Mouse (Mus musculus) cortical plate, adult 2 months (tissue): ENCODE data around the gene Mtx1. TPM values are rescaled to one million over a fixed set of nuclear protein-coding genes. Genes with fewer than 3 reads are reported as not detected.

Source experiments
- H3K27ac ChIP-seq: fragments of 200-500 bp; 2 replicates; pipeline ENCODE4 v1.5.1; 2012; ENCODE audit warnings: low read length, control low read depth, inconsistent platforms; ENCODE audit not compliant: insufficient read depth
- H3K4me1 ChIP-seq: fragments of 200-500 bp; 2 replicates; pipeline ENCODE4 v1.6.1; 2011; ENCODE audit warnings: low read length; ENCODE audit not compliant: control insufficient read depth, insufficient read depth
- H3K4me3 ChIP-seq: fragments of 200-500 bp; 2 replicates; pipeline ENCODE4 v1.5.1; 2011; ENCODE audit warnings: mild to moderate bottlenecking, low read length, control low read depth; ENCODE audit not compliant: insufficient read depth
- CTCF ChIP-seq: fragments of 200-500 bp; IDR thresholded peaks from 2 replicates; pipeline ENCODE4 v1.5.1; 2011; ENCODE audit warnings: mild to moderate bottlenecking, control low read depth, low read length; ENCODE audit not compliant: insufficient read depth; ENCODE audit errors: extremely low read depth
- POLR2A ChIP-seq: fragments of 200-500 bp; IDR thresholded peaks from 2 replicates; pipeline ENCODE4 v1.6.1; 2011; ENCODE audit warnings: mild to moderate bottlenecking, low read length, control low read depth; ENCODE audit not compliant: insufficient read depth; ENCODE audit errors: extremely low read depth
- polyA plus RNA-seq: library from polyadenylated mRNA; depleted of rRNA; stranded (reverse); fragments of >200 nt; gene quantifications from 2 replicates; pipeline ENCODE4 v1.2.3, GENCODE M21; 2012

Mtx1 gene
- polyA plus RNA-seq, 1 experiment: 132 TPM

DNA sequence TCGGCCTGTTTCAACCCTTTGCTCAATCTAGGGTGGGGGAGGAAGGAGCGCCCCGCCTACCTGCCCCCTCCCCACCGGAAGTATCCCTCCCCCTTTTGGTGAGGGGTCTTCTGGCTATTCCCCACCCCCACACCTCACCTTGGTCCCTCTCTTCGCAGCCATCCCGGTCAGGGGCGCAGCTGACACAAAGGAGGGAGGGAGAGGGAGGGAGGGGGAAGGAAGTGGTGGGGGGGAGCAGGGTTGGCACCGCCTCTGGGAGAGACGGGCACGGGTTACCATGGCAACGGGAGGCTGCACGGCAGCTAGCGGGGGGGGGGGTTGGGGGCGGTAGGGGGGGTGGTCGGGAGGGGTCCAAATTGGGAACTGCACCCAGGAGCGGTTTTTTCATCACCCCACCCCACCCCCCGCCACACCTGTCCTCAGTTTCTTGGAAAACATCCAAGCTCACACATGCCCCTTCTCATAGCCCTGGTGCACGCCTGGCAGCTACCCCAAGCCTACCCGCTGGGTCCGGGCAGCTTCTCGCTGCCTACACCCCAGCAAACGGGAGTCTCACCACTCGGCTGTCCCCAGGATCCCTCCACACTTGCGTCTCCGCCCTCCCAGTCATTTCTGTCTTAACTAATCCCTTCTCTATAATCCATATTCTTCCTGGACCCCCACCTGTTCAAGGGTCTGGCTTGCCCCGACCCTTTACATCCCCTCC, 18.2 kb upstream of the Mtx1 start:
- TF ChIP-seq POLR2A: no peak
- TF ChIP-seq CTCF: no peak
- H3K27ac ChIP-seq: peak overlapping the region; percentile 83
- H3K4me1 ChIP-seq: peaks cover 2% of the 10 kb centered on the region; the same call in 1 of the 2 replicates

DNA sequence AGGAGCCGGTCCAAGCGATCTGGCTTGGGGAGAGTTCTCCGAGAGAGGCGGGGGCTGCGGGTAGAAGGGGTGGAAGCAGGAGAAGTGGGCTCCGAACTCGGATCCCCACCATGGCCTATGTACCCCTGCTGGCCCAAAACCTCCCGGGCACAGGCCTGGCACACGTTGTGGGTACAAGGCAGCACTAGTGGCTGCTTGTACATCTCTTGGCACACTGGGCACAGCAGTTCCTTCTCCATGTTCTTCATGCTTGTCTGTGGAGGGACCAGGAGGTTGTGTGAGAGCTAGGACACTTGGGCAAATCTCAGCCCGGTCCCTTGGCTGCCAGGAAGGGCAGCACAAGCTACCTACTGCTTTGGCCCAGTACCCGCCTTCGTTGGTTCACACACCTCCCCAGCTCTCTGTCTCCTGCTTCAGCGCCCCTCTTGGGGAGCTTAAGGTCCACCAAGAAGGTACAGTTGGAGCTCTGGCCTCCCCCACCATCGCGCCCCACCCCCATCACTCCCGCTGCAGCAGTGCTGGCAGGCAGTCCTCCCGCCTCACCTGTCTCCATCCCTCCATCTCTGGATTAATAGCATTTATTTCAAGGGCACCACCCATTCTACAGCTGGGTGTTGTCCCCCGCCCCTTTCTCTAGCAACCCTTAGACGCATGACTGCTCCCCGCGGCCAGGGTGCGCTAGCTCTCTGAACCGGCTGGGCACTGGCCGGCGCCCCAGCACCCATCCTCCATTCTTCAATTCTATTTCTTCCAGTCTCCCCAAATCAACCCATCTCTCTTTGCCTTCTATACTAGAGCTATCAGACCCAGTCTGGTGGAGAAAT, 17.5 kb upstream of the Mtx1 start:
- Histone ChIP-seq H3K27ac (no peak overlapping the region), H3K4me1 (peaks cover 2% of the 10 kb centered on the region; the same call in 1 of the 2 replicates)
- TF ChIP-seq CTCF (0 out of 2 replicates have a peak, but pooled peaks have one; percentile 7), POLR2A (no peak)

More for the DNA sequence above, 18.2 kb upstream of the Mtx1 start:
- H3K4me3 ChIP-seq: peak overlapping the region; percentile 70

DNA sequence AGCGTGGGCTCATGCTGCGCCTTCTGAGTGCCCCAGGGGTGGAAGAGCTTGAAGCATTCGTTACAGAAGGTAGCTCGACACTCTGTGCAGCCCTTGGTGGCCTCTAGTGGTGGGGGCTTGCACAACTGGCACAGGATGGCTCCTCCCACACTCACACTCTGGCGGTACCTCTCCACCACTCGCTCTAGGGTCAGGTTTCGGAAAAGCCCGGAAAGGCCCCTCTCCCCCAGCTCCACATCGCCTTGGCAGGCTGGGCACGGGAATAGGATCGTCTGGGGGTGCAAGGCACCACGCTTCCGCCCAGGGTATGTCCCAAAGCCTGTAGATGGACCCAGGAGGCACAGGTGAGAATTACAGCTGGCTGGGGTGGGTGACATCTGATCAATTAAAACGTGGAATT, 16.7 kb upstream of the Mtx1 start:
- H3K27ac ChIP-seq: no peak overlapping the region
- TF ChIP-seq CTCF: peak; percentile 32; the same call in 1 of the 2 replicates
- TF ChIP-seq POLR2A: no peak
- peaks cover 4% of the 10 kb centered on the region; the same call in 1 of the 2 replicates for H3K4me1 ChIP-seq
- peak overlapping the region; percentile 70 for H3K4me3 ChIP-seq

More for the DNA sequence above, 17.5 kb upstream of the Mtx1 start:
- peak overlapping the region; percentile 70 for H3K4me3 ChIP-seq

DNA sequence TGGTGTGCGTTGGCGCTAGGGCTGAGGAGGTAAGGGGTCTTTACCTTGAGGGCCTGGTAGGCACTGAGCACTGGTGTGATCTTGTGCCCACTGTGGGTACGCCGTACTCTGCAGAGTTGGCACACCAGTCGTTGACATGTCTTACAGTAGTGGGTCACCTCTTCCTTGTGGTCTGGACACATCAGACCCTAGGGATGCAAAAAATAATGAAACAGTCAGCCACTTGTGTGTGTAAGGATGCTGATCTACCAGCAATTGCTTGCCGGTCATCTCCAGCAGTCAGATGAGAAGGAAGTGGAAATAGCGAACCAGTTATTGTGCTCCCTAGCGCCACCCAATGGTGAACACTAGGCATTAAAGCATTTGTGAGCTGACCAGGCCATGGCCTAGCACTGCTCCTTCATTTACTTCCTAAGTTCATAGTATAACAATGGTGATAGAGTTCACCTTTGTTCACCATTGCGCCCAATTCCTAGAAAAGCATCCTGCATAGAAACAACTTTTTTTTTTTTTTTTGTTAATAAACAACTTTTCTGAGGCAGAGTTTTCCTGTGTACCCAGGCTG, 15.5 kb upstream of the Mtx1 start:
- peaks cover 4% of the 10 kb centered on the region for H3K4me1 ChIP-seq
- no peak overlapping the region for H3K4me3 ChIP-seq
- peak; percentile 82 for TF ChIP-seq CTCF
- TF ChIP-seq POLR2A: no peak
- no peak overlapping the region for H3K27ac ChIP-seq

DNA sequence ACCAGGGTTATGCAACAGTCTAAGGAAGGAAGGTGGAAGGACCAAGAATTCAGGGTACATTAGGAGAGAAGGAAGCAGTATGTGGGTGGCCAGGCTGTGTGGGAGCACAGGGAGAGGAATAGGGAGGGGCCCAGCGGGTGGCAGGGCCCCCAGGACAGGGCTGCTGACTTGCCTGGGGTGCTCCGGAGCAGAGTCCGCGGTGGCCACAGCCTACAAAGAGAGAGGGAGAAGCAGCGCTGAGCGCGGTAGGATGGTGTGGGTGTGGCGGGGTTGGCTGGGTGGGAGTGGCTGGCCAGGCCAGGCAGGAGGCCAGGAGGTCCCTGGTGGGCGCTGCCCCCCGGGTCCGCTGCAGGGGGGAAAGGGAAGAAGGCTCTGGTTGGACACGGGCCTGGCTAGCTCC, 11.6 kb upstream of the Mtx1 start:
- Histone ChIP-seq H3K4me1 (peaks cover 1% of the 10 kb centered on the region), H3K27ac (no peak overlapping the region)
- no peak for TF ChIP-seq POLR2A
- TF ChIP-seq CTCF: no peak

DNA sequence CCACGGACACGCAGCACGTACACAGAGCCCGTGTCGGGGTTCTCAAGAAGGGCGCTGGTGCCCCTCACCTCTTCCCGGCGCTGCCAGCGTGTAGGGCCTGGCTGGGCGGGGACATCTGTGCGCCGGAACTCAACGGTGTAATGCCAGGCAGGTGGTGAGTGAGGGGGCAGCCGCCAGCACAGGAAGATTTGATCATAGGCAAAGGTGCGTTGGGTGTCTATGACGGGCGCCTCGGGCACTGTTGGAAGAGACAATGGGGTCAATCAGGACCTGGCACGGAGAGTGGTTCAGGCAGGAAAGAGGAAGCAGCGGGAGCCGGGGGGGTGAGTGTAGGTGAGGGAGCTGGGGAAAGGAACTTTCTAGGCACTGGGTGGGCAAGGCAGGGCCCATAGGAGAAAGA, 10.8 kb upstream of the Mtx1 start:
- no peak overlapping the region for H3K4me3 ChIP-seq
- no peak overlapping the region for H3K27ac ChIP-seq
- peaks cover 1% of the 10 kb centered on the region; the same call in 1 of the 2 replicates for H3K4me1 ChIP-seq
- TF ChIP-seq CTCF (no peak), POLR2A (no peak)

More for the DNA sequence above, 11.6 kb upstream of the Mtx1 start:
- no peak overlapping the region for H3K4me3 ChIP-seq

DNA sequence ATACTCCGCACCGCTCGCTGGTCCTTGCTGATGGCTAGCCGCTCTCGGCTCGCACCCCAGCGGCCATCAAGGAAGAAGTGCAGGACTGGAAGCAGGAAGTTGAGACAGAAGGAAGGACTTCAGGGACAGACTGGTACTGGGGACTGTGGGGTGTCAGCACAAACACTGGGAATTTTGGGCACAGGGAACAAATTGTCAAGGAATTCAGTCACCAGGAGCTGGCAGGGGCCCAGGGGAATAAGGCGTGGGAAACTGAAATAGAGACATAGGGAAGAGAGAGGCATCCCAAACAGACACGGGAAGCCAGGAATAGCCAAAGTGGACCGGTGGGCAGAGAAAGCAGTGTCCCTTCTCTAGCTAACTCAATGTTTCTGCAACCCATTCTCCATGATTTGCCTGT, 9.6 kb upstream of the Mtx1 start:
- peaks cover 1% of the 10 kb centered on the region; the same call in 1 of the 2 replicates for H3K4me1 ChIP-seq
- no peak overlapping the region for H3K4me3 ChIP-seq
- no peak overlapping the region for H3K27ac ChIP-seq
- TF ChIP-seq CTCF (no peak), POLR2A (no peak)

DNA sequence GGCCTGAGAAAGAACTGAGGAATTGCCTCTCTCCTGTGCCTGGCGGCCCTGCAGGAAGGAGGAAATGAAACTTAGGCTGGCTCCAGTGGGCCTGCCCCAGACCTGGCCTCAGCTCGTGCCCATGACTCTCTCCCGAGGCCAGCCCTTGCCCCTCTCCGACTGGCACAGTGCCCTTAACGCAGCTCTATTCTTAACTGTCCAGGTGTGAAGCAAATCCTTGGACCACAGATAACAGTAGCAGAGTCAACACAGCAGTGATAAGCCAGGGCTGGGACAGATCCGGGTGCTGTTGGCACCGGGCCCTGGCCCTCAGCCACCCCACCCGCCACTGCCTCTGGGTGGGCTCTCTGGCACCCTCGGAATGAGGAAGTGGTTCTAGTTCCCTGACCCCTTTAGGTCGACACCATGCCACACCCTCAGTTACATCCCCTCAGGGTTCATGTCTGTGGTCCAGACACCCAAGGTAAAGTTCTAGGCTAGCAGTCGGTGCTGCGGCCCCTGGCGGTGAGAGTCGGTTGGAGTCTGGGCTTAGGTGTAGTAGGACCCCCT, 6.7 kb upstream of the Mtx1 start:
- TF ChIP-seq POLR2A: 0 out of 2 replicates have a peak, but pooled peaks have one; percentile 22
- no peak for TF ChIP-seq CTCF

DNA sequence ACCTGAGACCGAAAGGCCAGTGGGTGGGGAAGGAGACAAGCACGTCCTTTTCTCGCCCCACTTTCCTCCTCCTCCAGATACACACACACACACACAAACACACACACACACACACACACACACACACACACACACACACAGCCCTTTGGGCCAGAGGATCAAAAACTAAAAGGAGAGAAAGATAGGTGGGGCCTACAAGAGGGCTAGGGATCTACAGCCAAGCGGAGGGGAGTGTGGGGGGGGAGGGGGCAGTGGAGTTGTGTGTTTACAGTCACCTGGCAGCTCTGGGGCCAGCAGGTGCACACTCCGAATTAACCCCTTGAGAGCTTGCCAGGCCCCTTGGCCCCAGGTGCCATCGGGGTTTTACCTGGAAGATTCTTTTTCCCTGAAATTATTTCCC, 5.7 kb upstream of the Mtx1 start:
- Histone ChIP-seq H3K4me1 (no peaks in the 10 kb centered on the region), H3K27ac (no peak overlapping the region), H3K4me3 (no peak overlapping the region)
- no peak for TF ChIP-seq POLR2A
- no peak for TF ChIP-seq CTCF

More for the DNA sequence above, 6.7 kb upstream of the Mtx1 start:
- no peak overlapping the region for H3K4me3 ChIP-seq
- no peaks in the 10 kb centered on the region; the same call in 1 of the 2 replicates for H3K4me1 ChIP-seq
- no peak overlapping the region for H3K27ac ChIP-seq
